Mouse (Mus musculus) liver, postnatal 0 days (tissue): Measurements from ENCODE around the gene Olfr984. TPM values are rescaled to one million over a fixed set of nuclear protein-coding genes. Genes with fewer than 3 reads are reported as not detected.

Source experiments
- ATAC-seq: fragments of 200-750 bp; cut with Nextera tagmentation; 2 replicates; pipeline ENCODE4 v1.8.0; 2017; ENCODE audit warnings: mild to moderate bottlenecking, moderate library complexity
- DNase-seq: peaks from one replicate; pipeline ENCODE4 v3.0.0-alpha.2; 2016
- H3K27ac ChIP-seq: fragments of 300-500 bp; sonication (generic); 2 replicates; pipeline ENCODE4 v1.5.1; 2014; ENCODE audit warnings: antibody characterized with exemption, moderate library complexity, mild to moderate bottlenecking, low read depth
- H3K27me3 ChIP-seq: fragments of 300-500 bp; sonication (generic); 2 replicates; pipeline ENCODE4 v1.6.1; 2014; ENCODE audit warnings: low read length, control low read depth, mixed read lengths; ENCODE audit not compliant: insufficient read depth
- H3K36me3 ChIP-seq: fragments of 300-500 bp; sonication (generic); replicated peaks from 2 replicates; pipeline ENCODE4 v1.6.1; 2014; ENCODE audit warnings: mild to moderate bottlenecking, control low read depth, low read length, moderate library complexity, mixed read lengths; ENCODE audit not compliant: insufficient read depth
- H3K4me1 ChIP-seq: fragments of 300-500 bp; sonication (generic); 2 replicates; pipeline ENCODE4 v1.6.1; 2014; ENCODE audit warnings: antibody characterized with exemption, mild to moderate bottlenecking, control low read depth; ENCODE audit not compliant: insufficient read depth
- H3K4me2 ChIP-seq: fragments of 300-500 bp; sonication (generic); 2 replicates; pipeline ENCODE4 v1.6.1; 2014; ENCODE audit warnings: low read depth, mild to moderate bottlenecking, low read length, moderate library complexity, mixed read lengths
- H3K4me3 ChIP-seq: fragments of 300-500 bp; sonication (generic); 2 replicates; pipeline ENCODE4 v1.5.1; 2014; ENCODE audit warnings: low read depth, low read length
- H3K9ac ChIP-seq: fragments of 300-500 bp; sonication (generic); replicated peaks from 2 replicates; pipeline ENCODE4 v1.6.1; 2014; ENCODE audit warnings: mild to moderate bottlenecking, moderate library complexity
- H3K9me3 ChIP-seq: fragments of 300-500 bp; sonication (generic); 2 replicates; pipeline ENCODE4 v1.6.1; 2016; ENCODE audit warnings: mild to moderate bottlenecking, control low read depth, low read length, mixed read lengths
- CTCF ChIP-seq: sonication (generic); IDR thresholded peaks from 2 replicates; pipeline ENCODE4 v1.5.1; 2016; ENCODE audit warnings: antibody characterized with exemption, low read depth
- EP300 ChIP-seq: IDR thresholded peaks from 2 replicates; pipeline ENCODE4 v1.6.1; 2016; ENCODE audit warnings: antibody characterized with exemption, low read depth, mild to moderate bottlenecking
- WGBS: fragments of 180-500 bp; shearing (Covaris S2); extraction: QIAGEN DNeasy Blood & Tissue Kit; methylation state at CpG from one replicate; pipeline ENCODE4 v1.1.7; 2014; ENCODE audit not compliant: insufficient replicate concordance; 5-methylcytosine and 5-hydroxymethylcytosine counted together
- polyA plus RNA-seq: library from polyadenylated mRNA; unstranded; fragments of >200 nt; fragmentation: Nextera tagmentation; extraction: Ambion mirVana; gene quantifications from 2 replicates; pipeline ENCODE4 v1.2.1, GENCODE M21; 2015

Gene Olfr984
- not detected in 2 replicates for polyA plus RNA-seq

GRCm38 (mm10) chr9:40114106-40114505, at the start of gene Olfr984:
Gene Olfr984, minus strand, starts transcription at chr9:40114206.
- Histone ChIP-seq H3K4me1 (no peaks in the 10 kb centered on the region), H3K27me3 (no peaks in the 10 kb centered on the region), H3K9me3 (no peaks in the 10 kb centered on the region), H3K27ac (no peak within 1 kb of the TSS), H3K9ac (no peak within 1 kb of the TSS), H3K4me3 (no peak within 1 kb of the TSS), H3K4me2 (no peak within 1 kb of the TSS), H3K36me3 (no peaks in the 10 kb centered on the region)
- no peak for DNase-seq
- TF ChIP-seq CTCF (no peak), EP300 (no peak)
- 76% methylated on average over 2 of the region's 2 CpGs for WGBS
- ATAC-seq: no peak

- WGBS: 68% methylated on average over 4 of the region's 4 CpGs
- Histone ChIP-seq H3K4me3 (no peak overlapping the region), H3K4me1 (no peaks in the 10 kb centered on the region), H3K27me3 (no peaks in the 10 kb centered on the region), H3K4me2 (no peak overlapping the region), H3K27ac (no peak overlapping the region), H3K9me3 (no peaks in the 10 kb centered on the region), H3K36me3 (no peaks in the 10 kb centered on the region), H3K9ac (no peak overlapping the region)
- TF ChIP-seq EP300 (no peak), CTCF (no peak)
- ATAC-seq (no peak), DNase-seq (no peak)
Observed at GRCm38 (mm10) chr9:40155118-40155644, 41.2 kb upstream of the Olfr984 start.

GRCm38 (mm10) chr9:40141544-40141943, 27.5 kb upstream of the Olfr984 start:
- H3K9me3 ChIP-seq: no peaks in the 10 kb centered on the region
- no peak for ATAC-seq
- H3K36me3 ChIP-seq: no peaks in the 10 kb centered on the region
- H3K4me2 ChIP-seq: no peak overlapping the region
- DNase-seq: no peak
- H3K4me1 ChIP-seq: no peaks in the 10 kb centered on the region
- no peak for TF ChIP-seq EP300
- no peak for TF ChIP-seq CTCF
- H3K4me3 ChIP-seq: no peak overlapping the region
- WGBS: 59% methylated on average over 1 of the region's 1 CpGs
- no peak overlapping the region for H3K27ac ChIP-seq
- H3K9ac ChIP-seq: no peak overlapping the region
- no peaks in the 10 kb centered on the region for H3K27me3 ChIP-seq

GRCm38 (mm10) chr9:40139484-40139883, 25.5 kb upstream of the Olfr984 start:
- Histone ChIP-seq H3K27ac (no peak overlapping the region), H3K4me3 (no peak overlapping the region), H3K9me3 (no peaks in the 10 kb centered on the region), H3K9ac (no peak overlapping the region), H3K36me3 (no peaks in the 10 kb centered on the region), H3K27me3 (no peaks in the 10 kb centered on the region), H3K4me2 (no peak overlapping the region), H3K4me1 (no peaks in the 10 kb centered on the region)
- TF ChIP-seq EP300: no peak
- TF ChIP-seq CTCF: no peak
- DNase-seq (no peak), ATAC-seq (no peak)
- WGBS: 50% methylated on average over 4 of the region's 4 CpGs

- no peak for DNase-seq
- no peak for TF ChIP-seq EP300
- TF ChIP-seq CTCF: no peak
- Histone ChIP-seq H3K4me3 (no peak overlapping the region), H3K9ac (no peak overlapping the region), H3K27me3 (no peaks in the 10 kb centered on the region), H3K4me2 (no peak overlapping the region), H3K9me3 (no peaks in the 10 kb centered on the region), H3K4me1 (no peaks in the 10 kb centered on the region), H3K36me3 (no peaks in the 10 kb centered on the region), H3K27ac (no peak overlapping the region)
- WGBS: 55% methylated on average over 6 of the region's 6 CpGs
- no peak for ATAC-seq
Observed at GRCm38 (mm10) chr9:40136987-40137688, 23.1 kb upstream of the Olfr984 start.

GRCm38 (mm10) chr9:40130556-40130955, 16.6 kb upstream of the Olfr984 start:
- H3K4me3 ChIP-seq: no peak overlapping the region
- TF ChIP-seq CTCF (no peak), EP300 (no peak)
- H3K4me2 ChIP-seq: no peak overlapping the region
- H3K36me3 ChIP-seq: no peaks in the 10 kb centered on the region
- 67% methylated on average over 1 of the region's 1 CpGs for WGBS
- no peaks in the 10 kb centered on the region for H3K4me1 ChIP-seq
- DNase-seq (no peak), ATAC-seq (no peak)
- no peak overlapping the region for H3K9ac ChIP-seq
- no peak overlapping the region for H3K27ac ChIP-seq
- H3K27me3 ChIP-seq: no peaks in the 10 kb centered on the region
- no peaks in the 10 kb centered on the region for H3K9me3 ChIP-seq
